ENCODE assay signal across 29 mouse cellular contexts in the genomic region with DNA sequence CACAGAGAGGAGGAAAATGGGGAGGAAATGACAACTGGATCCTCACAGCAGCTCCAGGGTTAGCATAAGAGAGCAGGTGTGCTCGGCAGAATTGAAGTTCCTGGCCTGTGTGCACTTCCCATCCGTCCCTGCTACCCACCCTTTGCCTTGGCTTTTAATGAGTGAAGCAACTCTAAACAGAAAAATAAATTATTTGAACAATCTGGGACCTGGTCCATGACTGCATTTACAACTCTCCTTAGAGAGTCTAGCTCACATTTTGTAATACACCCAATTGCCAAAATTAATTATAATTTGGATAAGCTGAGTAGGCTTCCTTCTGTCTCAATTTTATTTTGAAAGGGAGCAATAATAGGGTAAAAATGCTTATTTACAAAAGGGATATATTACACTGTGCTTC. TPM values are rescaled to one million over a fixed set of nuclear protein-coding genes. Genes with fewer than 3 reads are reported as not detected.
DNase-seq lines count a peak whose midpoint lies in the region; ATAC-seq and TF ChIP-seq lines count a peak whose summit lies in the region.
"Had no signal": no experiment of that assay in that cellular context is flagged by ENCODE, and none has a peak within 500 bp of the region (broad histone marks: within the 10 kb centered on the region; RNA-seq: fewer than 3 reads in every experiment).

No protein-coding gene starts in this region.

- TF ChIP-seq CTCF in hindbrain, postnatal 0 days (IDR thresholded peaks at IDR 0.05; ENCODE audit: low read depth): no peak

- peaks cover 4% of the 10 kb centered on the region; the same call in 1 of the 2 replicates for H3K4me1 ChIP-seq in forebrain, embryonic 15.5 days
- H3K4me1 ChIP-seq in forebrain, embryonic 11.5 days (replicated peaks; ENCODE audit: control insufficient read depth, insufficient read depth, low read length): no peaks in the 10 kb centered on the region
- no peaks in the 10 kb centered on the region; the same call in 1 of the 2 replicates for H3K4me1 ChIP-seq in hindbrain, embryonic 13.5 days (replicated peaks)
- peaks cover 2% of the 10 kb centered on the region; the same call in 1 of the 2 replicates for H3K4me1 ChIP-seq in hindbrain, postnatal 0 days (ENCODE audit: insufficient read depth, low read length)
- peaks cover 6% of the 10 kb centered on the region for H3K4me1 ChIP-seq in neural tube, embryonic 13.5 days (replicated peaks)
- H3K4me1 ChIP-seq: embryonic facial prominence, embryonic 12.5 days; heart, embryonic 10.5 days; hindbrain, embryonic 12.5 days had no signal

- H3K36me3 ChIP-seq in forebrain, embryonic 15.5 days: no peaks in the 10 kb centered on the region
- H3K36me3 ChIP-seq in forebrain, embryonic 11.5 days (ENCODE audit: control insufficient read depth, insufficient read depth, low read length): no peaks in the 10 kb centered on the region
- no peaks in the 10 kb centered on the region for H3K36me3 ChIP-seq in hindbrain, embryonic 13.5 days
- H3K36me3 ChIP-seq in hindbrain, postnatal 0 days (ENCODE audit: insufficient read depth, low read length): no peaks in the 10 kb centered on the region
- H3K36me3 ChIP-seq in neural tube, embryonic 13.5 days: no peaks in the 10 kb centered on the region
- H3K36me3 ChIP-seq: embryonic facial prominence, embryonic 12.5 days; embryonic facial prominence, embryonic 15.5 days; G1E; heart, embryonic 10.5 days; heart, embryonic 13.5 days; hindbrain, embryonic 12.5 days had no signal

- H3K9me3 ChIP-seq in forebrain, embryonic 15.5 days: no peaks in the 10 kb centered on the region
- no peaks in the 10 kb centered on the region for H3K9me3 ChIP-seq in forebrain, embryonic 11.5 days (ENCODE audit: control insufficient read depth, low read length)
- H3K9me3 ChIP-seq in hindbrain, embryonic 13.5 days: no peaks in the 10 kb centered on the region
- H3K9me3 ChIP-seq in hindbrain, postnatal 0 days (ENCODE audit: low read length): no peaks in the 10 kb centered on the region
- no peaks in the 10 kb centered on the region for H3K9me3 ChIP-seq in neural tube, embryonic 13.5 days
- H3K9me3 ChIP-seq: embryonic facial prominence, embryonic 12.5 days; embryonic facial prominence, embryonic 15.5 days; G1E; heart, embryonic 10.5 days; heart, embryonic 13.5 days; hindbrain, embryonic 12.5 days had no signal

- no peak overlapping the region for H3K4me2 ChIP-seq in forebrain, embryonic 15.5 days (replicated peaks)
- H3K4me2 ChIP-seq in forebrain, embryonic 11.5 days (ENCODE audit: low read depth, low read length, severe bottlenecking): no peak overlapping the region
- no peak overlapping the region for H3K4me2 ChIP-seq in hindbrain, embryonic 13.5 days
- no peak overlapping the region for H3K4me2 ChIP-seq in hindbrain, postnatal 0 days (ENCODE audit: low read depth, low read length)
- no peak overlapping the region for H3K4me2 ChIP-seq in neural tube, embryonic 13.5 days
- H3K4me2 ChIP-seq: embryonic facial prominence, embryonic 12.5 days; embryonic facial prominence, embryonic 15.5 days; heart, embryonic 13.5 days; hindbrain, embryonic 12.5 days had no signal

- H3K9ac ChIP-seq in forebrain, embryonic 15.5 days (replicated peaks): no peak overlapping the region
- no peak overlapping the region for H3K9ac ChIP-seq in forebrain, embryonic 11.5 days (ENCODE audit: low read length)
- H3K9ac ChIP-seq in hindbrain, embryonic 13.5 days: no peak overlapping the region
- H3K9ac ChIP-seq in hindbrain, postnatal 0 days (replicated peaks; ENCODE audit: low read length): no peak overlapping the region
- no peak overlapping the region for H3K9ac ChIP-seq in neural tube, embryonic 13.5 days
- H3K9ac ChIP-seq: embryonic facial prominence, embryonic 12.5 days; embryonic facial prominence, embryonic 15.5 days; heart, embryonic 13.5 days; hindbrain, embryonic 12.5 days had no signal

- H3K27me3 ChIP-seq in forebrain, embryonic 15.5 days: no peaks in the 10 kb centered on the region
- no peaks in the 10 kb centered on the region for H3K27me3 ChIP-seq in forebrain, embryonic 11.5 days (ENCODE audit: control insufficient read depth, insufficient read depth, low read length)
- no peaks in the 10 kb centered on the region for H3K27me3 ChIP-seq in hindbrain, embryonic 13.5 days
- no peaks in the 10 kb centered on the region for H3K27me3 ChIP-seq in hindbrain, postnatal 0 days (ENCODE audit: insufficient read depth, low read length)
- no peaks in the 10 kb centered on the region for H3K27me3 ChIP-seq in neural tube, embryonic 13.5 days
- H3K27me3 ChIP-seq: CH12.LX; embryonic facial prominence, embryonic 15.5 days; heart, embryonic 13.5 days; hindbrain, embryonic 12.5 days; Patski had no signal

- H3K4me3 ChIP-seq in forebrain, embryonic 15.5 days: no peak overlapping the region
- no peak overlapping the region for H3K4me3 ChIP-seq in forebrain, embryonic 11.5 days (ENCODE audit: low read depth, low read length)
- H3K4me3 ChIP-seq in hindbrain, embryonic 13.5 days: no peak overlapping the region
- no peak overlapping the region for H3K4me3 ChIP-seq in hindbrain, postnatal 0 days (ENCODE audit: low read length)
- H3K4me3 ChIP-seq in neural tube, embryonic 13.5 days: no peak overlapping the region
- H3K4me3 ChIP-seq: embryonic facial prominence, embryonic 12.5 days; embryonic facial prominence, embryonic 15.5 days; heart, adult 2 months; heart, embryonic 10.5 days; heart, embryonic 13.5 days; hindbrain, embryonic 12.5 days had no signal

- DNase-seq in forebrain, embryonic 11.5 days (ENCODE audit: low spot score): no peak
- no peak for DNase-seq in hindbrain, postnatal 0 days (ENCODE audit: low spot score)
- no peak for DNase-seq in neural tube, embryonic 10.5 days (ENCODE audit: extremely low spot score, low spot score)
- DNase-seq in thymus, postnatal 14 days: no peak
- DNase-seq: adrenal gland, postnatal 10 days; adrenal gland, postnatal 36 days; B cell, adult 2 months; cerebellum, adult 11 months; cerebellum, adult 2 months; cerebellum, adult 9-11 months; cerebellum, postnatal 25 days; gastrocnemius, postnatal 10 days; gastrocnemius, postnatal 36 days; heart, adult 2 months; heart, postnatal 14 days; heart, postnatal 4 days had no signal

- H3K27ac ChIP-seq in forebrain, embryonic 15.5 days (replicated peaks): no peak overlapping the region
- H3K27ac ChIP-seq in forebrain, embryonic 11.5 days (ENCODE audit: low read depth, low read length): no peak overlapping the region
- H3K27ac ChIP-seq in hindbrain, embryonic 13.5 days: no peak overlapping the region
- H3K27ac ChIP-seq in hindbrain, postnatal 0 days: no peak overlapping the region
- no peak overlapping the region for H3K27ac ChIP-seq in neural tube, embryonic 13.5 days (replicated peaks)
- H3K27ac ChIP-seq: embryonic facial prominence, embryonic 12.5 days; embryonic facial prominence, embryonic 15.5 days; heart, adult 2 months; heart, embryonic 10.5 days; heart, embryonic 13.5 days; hindbrain, embryonic 12.5 days had no signal

- WGBS in forebrain, embryonic 15.5 days: 45% methylated on average over 2 of the region's 2 CpGs
- WGBS in forebrain, embryonic 11.5 days: 66% methylated on average over 2 of the region's 2 CpGs
- WGBS in hindbrain, embryonic 13.5 days: 58% methylated on average over 2 of the region's 2 CpGs
- 41% methylated on average over 2 of the region's 2 CpGs for WGBS in hindbrain, postnatal 0 days
- 56% methylated on average over 2 of the region's 2 CpGs for WGBS in neural tube, embryonic 13.5 days

- peak; percentile 49 for ATAC-seq in forebrain, embryonic 15.5 days (replicated peaks)
- ATAC-seq in forebrain, embryonic 11.5 days (replicated peaks; ENCODE audit: low FRiP score): no peak
- ATAC-seq in hindbrain, embryonic 13.5 days (ENCODE audit: low FRiP score): peak; percentile 29; the same call in 1 of the 2 replicates
- ATAC-seq in hindbrain, postnatal 0 days: no peak
- peak; percentile 24; the same call in 1 of the 2 replicates for ATAC-seq in neural tube, embryonic 13.5 days (ENCODE audit: low read depth)
- ATAC-seq: intestine, postnatal 0 days; Patski had no signal

RNA-seq across cellular contexts. Expression of a gene that starts 49.6 kb away (rescaled TPM):
- polyA plus RNA-seq in forebrain, embryonic 15.5 days (2015; fragmentation: Nextera tagmentation; extraction: Ambion mirVana): 19.0 and 23.0 TPM in 2 replicates
- 5.7 and 7.5 TPM in 2 replicates for polyA plus RNA-seq in forebrain, embryonic 11.5 days (2014; fragmentation: Nextera tagmentation; extraction: Ambion mirVana)
- polyA plus RNA-seq in hindbrain, embryonic 13.5 days (2015; fragmentation: Nextera tagmentation; extraction: Ambion mirVana): 24.6 and 26.2 TPM in 2 replicates
- 28.8 and 31.3 TPM in 2 replicates for total RNA-seq in hindbrain, postnatal 0 days (2014; rRNA removed)
- 31.7 and 37.9 TPM in 2 replicates for polyA plus RNA-seq in hindbrain, postnatal 0 days (2015; fragmentation: Nextera tagmentation; extraction: Ambion mirVana)
- 23.5 and 24.3 TPM in 2 replicates for polyA plus RNA-seq in neural tube, embryonic 13.5 days (2015; fragmentation: Nextera tagmentation; extraction: Ambion mirVana)
- total RNA-seq: common myeloid progenitor, adult 5-6 weeks had no signal

Comparison
In these comparisons a context has a peak if more than half of its experiments do, and no peak if none do; other contexts are left out.
1. ATAC-seq: peak in forebrain, embryonic 15.5 days (single experiment), hindbrain, embryonic 13.5 days (single experiment) and neural tube, embryonic 13.5 days (single experiment); none in forebrain, embryonic 11.5 days (single experiment) and hindbrain, postnatal 0 days (single experiment).